Mouse (Mus musculus) gastrocnemius, postnatal 25 days (tissue): ENCODE results near the gene Cldn13. TPM values are rescaled to one million over a fixed set of nuclear protein-coding genes. Genes with fewer than 3 reads are reported as not detected.
"Not testable (repeated sequence)": the region's sequence is repeated elsewhere in the genome, so short reads cannot be mapped to it uniquely, and the experiment has no call there.

ENCODE experiments used
- DNase-seq: peaks from one replicate; pipeline ENCODE4 v3.0.0; 2022
- long read RNA-seq, 2 experiments: library from polyadenylated mRNA; stranded (forward); transcript quantifications; one replicate each; pipeline ENCODE4 v2.0.0; 2021
- total RNA-seq, 2 experiments: library from RNA; stranded (reverse); gene quantifications; 1 replicate in 1 of 2; 2 replicates in 1 of 2; pipeline ENCODE4 v1.2.3; 2021

The Cldn13 gene
- total RNA-seq: not detected
- long read RNA-seq, experiment 1: 0 reads
- long read RNA-seq, experiment 2: 0 reads

DNA sequence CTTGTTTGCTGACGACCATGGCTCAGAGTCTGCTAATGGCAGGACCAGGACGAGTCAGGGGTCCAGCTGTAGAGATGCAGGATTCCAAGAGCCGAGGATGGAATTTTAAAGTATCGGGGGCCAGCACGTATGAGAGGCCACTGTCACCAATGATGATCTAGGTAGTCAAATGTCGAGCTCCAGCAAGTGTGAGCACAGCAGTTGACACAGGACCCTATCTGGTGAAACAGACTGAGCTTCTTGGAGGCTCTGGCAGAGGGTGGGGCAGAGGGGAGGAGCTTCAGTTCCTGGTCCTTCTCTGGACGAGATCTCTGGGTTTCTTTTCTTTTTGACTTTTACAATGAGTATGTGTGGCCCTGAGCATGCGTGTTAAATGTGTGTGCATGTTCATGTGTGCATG, at the start of gene Cldn13:
Gene Cldn13, minus strand, starts transcription at position 216 of the 400 bp plus-strand sequence.
- DNase-seq: no peak

DNA sequence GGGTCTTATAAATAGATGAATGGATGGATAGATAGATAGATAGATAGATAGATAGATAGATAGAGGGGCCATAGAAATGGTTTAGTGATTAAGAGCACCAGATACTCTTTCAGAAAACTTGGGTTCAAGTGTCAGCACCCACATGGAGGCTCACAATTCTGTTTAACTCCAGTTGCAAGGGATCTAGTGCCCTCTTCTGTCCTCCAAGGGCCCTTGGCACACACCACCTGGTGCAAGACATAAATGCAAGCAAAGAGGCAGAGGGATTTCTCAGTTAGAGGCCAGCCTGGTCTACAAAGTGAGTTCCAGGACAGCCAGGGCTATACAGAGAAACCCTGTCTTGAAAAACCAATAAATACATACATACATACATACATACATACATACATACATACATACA, 49.3 kb upstream of the Cldn13 start:
- not testable (repeated sequence) for DNase-seq

DNA sequence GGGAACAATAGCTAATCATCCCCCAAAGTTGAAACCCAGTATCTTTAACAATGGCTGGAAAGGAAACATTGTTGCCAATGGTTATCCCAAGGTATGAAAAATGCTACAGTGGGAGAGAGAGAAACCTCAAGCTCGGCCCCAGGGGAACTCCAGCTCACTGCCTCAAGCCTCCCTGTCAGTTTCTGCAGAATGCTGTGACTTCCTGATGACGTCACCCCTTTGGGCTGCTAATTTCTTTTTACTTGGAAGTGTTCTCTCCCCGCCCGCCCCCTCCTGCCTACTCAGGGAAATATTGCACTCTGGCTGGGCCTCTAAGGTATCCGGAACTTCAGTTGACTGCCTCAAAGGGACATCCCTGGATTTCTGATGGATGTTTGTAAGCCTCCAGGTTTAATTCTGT, 48.2 kb upstream of the Cldn13 start:
- no peak for DNase-seq

GRCm38 (mm10) chr5:134961519-134961918, 46.2 kb upstream of the Cldn13 start:
- no peak for DNase-seq

DNA sequence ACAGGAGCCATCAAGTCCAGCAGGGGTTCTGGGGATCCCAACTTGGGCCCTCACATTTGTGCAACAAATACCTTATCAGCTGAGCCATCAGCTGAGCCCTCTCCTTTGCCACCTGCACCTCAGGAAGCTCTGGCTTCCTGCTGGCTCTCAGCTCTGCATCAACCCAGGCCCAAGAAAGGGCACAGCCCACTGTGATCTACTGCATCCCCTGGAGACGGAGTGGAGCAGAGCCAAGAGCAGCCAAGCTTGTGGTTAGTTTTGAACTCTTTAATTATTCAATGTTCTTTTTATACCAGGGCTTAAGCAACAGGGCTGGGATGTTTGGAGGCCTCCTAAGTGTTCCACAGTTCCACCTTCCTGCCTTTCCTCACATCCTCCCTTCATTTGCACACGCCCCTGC, 45.1 kb upstream of the Cldn13 start:
- no peak for DNase-seq

DNA sequence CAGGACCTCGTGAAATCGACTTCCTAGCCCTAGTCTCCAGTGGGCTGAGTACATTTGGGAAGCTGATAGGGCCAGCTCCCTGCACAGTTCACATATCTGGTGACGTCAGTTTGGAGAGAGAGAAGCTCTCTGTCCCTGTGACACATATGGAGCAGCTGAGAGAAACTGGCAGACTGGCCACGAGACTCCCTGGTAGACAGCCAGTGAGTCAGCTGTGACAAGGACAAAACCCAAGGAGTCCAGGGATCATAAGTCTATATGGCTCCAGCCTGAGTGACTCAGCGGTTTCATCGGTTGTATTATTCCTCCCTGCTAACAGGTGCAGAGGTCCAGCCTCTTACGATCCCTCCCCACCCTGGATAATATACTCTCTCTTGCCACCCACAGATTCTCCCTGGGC, 43.8 kb upstream of the Cldn13 start:
- DNase-seq: peak; percentile 45

- DNase-seq: no peak
Measured at GRCm38 (mm10) chr5:134955491-134955890, 40.2 kb upstream of the Cldn13 start.

- no peak for DNase-seq
Measured at GRCm38 (mm10) chr5:134951053-134951884, 35.9 kb upstream of the Cldn13 start.

GRCm38 (mm10) chr5:134948085-134948439, 32.7 kb upstream of the Cldn13 start:
- DNase-seq: no peak

DNA sequence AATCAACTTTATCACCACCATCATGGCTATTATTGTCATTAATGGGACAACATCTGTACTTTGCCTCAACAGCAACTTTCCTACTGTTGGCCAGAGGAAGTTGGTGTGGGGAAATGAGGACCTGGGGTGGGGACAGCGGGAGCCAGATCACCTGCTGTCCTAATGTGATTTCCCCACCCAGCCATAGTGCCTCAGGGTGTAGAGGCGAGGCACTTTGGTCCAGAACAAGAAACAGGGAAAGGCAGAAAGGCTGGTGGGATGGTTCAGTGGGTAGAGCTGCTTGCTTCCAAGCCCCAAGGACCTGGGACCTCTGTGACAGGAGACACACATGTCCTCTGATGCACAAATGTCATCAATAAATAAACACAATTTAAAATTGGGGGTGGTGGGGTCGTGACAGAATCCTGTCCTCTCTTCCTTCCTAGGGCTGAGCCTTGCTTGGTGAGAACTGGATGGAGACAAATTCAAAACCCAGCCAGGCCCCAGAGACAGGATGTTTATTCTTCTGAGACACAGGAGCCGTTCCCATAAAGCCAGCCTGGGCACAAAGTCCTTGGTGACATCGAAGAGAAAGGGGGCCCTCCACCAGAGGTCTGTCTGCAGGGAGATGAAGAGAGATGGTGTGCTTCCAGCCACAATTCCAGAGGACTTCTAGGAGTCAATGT, 32.2 kb upstream of the Cldn13 start:
- DNase-seq: no peak

- no peak for DNase-seq
Measured at GRCm38 (mm10) chr5:134946857-134947255, 31.5 kb upstream of the Cldn13 start, which contains the start of gene Cldn4. Gene Cldn4 (minus strand): TSS chr5:134946934.

DNA sequence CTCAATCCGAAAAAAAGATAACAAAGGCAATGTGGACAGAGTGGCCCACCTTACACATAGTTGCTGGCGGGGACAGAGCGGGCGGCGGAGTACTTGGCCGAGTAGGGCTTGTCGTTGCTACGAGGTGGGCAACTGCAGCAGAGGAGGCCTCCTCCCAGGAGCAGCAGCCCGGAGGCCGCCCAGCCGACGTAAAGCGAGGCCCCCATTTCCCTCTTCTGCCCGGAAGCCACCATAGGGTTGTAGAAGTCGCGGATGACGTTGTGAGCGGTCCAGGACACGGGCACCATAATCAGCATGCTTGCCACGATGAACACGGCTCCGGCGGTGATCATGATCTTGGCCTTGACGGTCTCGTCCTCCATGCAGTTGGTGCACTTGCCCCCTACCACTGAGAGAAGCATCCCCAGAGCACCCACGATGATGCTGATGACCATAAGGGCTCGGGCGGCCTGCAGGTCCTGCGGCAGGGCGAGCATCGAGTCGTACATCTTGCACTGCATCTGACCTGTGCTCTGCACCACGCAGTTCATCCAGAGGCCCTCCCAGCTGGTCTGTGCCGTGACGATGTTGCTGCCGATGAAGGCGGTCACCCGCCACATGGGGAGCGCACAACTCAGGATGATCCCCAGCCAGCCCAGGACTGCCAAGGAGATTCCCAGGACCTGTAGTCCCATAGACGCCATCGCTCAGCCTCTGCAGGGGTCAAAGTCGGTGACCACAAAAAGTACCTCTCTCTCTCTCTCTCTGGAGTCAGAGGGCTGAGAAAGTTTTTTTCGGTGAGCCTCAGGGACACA, 30.9 kb upstream of the Cldn13 start:
- no peak for DNase-seq

- DNase-seq: no peak
Measured at GRCm38 (mm10) chr5:134945266-134945959, 30.1 kb upstream of the Cldn13 start.

DNA sequence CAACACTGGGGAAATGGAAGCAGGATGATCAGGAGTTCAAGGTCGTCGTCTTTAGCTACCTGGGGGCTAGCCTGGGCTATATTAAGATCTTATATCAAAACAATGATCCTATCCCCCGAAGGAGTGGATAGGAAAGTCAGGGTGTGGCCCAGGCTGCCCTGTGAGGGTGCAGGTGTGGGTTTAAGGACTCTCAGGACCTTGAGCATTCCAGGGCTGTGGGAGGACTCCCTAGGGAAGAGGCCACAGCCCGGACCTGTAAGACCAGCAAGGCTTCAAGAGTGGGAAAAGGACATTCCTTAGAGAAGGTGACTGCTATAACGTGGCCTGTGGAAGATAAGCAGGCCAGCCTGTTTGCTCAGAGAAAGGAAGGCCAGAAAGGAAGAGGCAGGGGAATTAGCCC, 28.9 kb upstream of the Cldn13 start:
- no peak for DNase-seq

DNA sequence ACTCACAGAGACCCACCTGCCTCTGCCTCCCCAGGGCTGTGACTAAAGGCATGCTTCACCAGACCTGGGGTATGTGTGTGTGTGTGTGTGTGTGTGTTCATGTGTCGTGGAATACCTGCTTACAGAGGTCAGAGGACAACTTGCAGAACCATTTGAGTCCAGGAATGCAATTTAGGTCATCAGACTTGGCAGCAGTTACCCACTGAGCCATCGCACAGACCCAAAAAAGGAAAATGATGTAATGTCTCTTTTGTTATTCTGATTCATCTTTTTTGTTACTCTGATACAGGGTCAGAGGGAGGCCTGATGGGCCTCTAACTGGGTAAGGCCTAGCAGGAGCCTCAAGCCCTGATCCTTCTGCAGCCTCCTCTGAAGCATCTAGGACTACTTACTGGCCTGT, 27.4 kb upstream of the Cldn13 start:
- no peak for DNase-seq

GRCm38 (mm10) chr5:134941472-134942209, 26.3 kb upstream of the Cldn13 start:
- DNase-seq: no peak

- not testable (repeated sequence) for DNase-seq
Measured at GRCm38 (mm10) chr5:134939554-134939953, 24.2 kb upstream of the Cldn13 start.

- DNase-seq: no peak
Measured at GRCm38 (mm10) chr5:134939069-134939468, 23.7 kb upstream of the Cldn13 start.

DNA sequence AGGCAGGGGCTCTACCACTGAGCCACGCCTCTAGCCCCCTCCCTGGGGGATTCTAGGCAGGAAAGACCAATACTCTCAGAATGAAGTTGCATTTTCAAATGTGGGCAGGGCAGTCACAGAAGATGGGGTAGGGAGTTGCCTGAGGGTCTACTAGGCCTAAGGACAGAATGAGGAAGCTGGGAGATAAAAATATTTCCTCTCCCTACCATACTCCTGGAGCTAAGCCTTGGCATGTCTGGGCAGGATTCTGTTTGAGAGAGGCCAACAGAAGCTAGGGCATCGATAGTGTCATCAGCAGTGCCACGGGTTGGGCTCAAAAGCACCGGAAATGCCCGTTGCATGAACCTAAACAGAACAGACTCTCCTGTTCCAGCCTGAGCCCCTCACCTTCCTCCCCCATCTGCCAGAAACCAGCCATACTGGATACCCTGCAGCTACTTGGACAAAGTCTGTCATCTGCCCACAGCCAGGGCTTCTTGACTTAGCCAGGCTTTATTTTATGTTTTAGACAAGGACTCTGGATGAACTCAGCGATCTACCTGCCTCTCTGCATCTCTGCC, 21.4 kb upstream of the Cldn13 start:
- no peak for DNase-seq

GRCm38 (mm10) chr5:134936051-134936450, 20.7 kb upstream of the Cldn13 start:
- DNase-seq: no peak

GRCm38 (mm10) chr5:134934666-134935065, 19.3 kb upstream of the Cldn13 start:
- no peak for DNase-seq
